Mouse (Mus musculus): ENCODE measurements around the gene Slc18a2. TPM values are rescaled to one million over a fixed set of nuclear protein-coding genes. Genes with fewer than 3 reads are reported as not detected.

Slc18a2 gene
- polyA plus RNA-seq (2012), result not detected in 2 replicates

- no peak for TF ChIP-seq GATA1 (IDR thresholded peaks at IDR 0.05; ENCODE audit: low read length)
These were observed at the start of gene Slc18a2 for GRCm38 (mm10) chr19:59260718-59261442. Gene Slc18a2 (plus strand): TSS chr19:59260896.

GRCm38 (mm10) chr19:59216891-59217290 is 43.8 kb upstream of the Slc18a2 start:
- TF ChIP-seq GATA1 (IDR thresholded peaks at IDR 0.05; ENCODE audit: low read length), result no peak

GRCm38 (mm10) chr19:59218991-59219390 is 41.7 kb upstream of the Slc18a2 start, which contains the start of gene Kcnk18:
Gene Kcnk18 (plus strand): TSS chr19:59219214.
- no peak for TF ChIP-seq GATA1 (IDR thresholded peaks at IDR 0.05; ENCODE audit: low read length)

GRCm38 (mm10) chr19:59221131-59221530 is 39.6 kb upstream of the Slc18a2 start:
- TF ChIP-seq GATA1 (IDR thresholded peaks at IDR 0.05; ENCODE audit: low read length), result no peak

- TF ChIP-seq GATA1 (IDR thresholded peaks at IDR 0.05; ENCODE audit: low read length), result no peak
These were observed 32.3 kb upstream of the Slc18a2 start for GRCm38 (mm10) chr19:59228376-59228775.

GRCm38 (mm10) chr19:59232786-59233185 is 27.9 kb upstream of the Slc18a2 start:
- TF ChIP-seq GATA1 (IDR thresholded peaks at IDR 0.05; ENCODE audit: low read length), result no peak

GRCm38 (mm10) chr19:59235001-59235400 is 25.7 kb upstream of the Slc18a2 start:
- TF ChIP-seq GATA1 (IDR thresholded peaks at IDR 0.05; ENCODE audit: low read length), result no peak

GRCm38 (mm10) chr19:59236046-59236445 is 24.6 kb upstream of the Slc18a2 start:
- no peak for TF ChIP-seq GATA1 (IDR thresholded peaks at IDR 0.05; ENCODE audit: low read length)

- no peak for TF ChIP-seq GATA1 (IDR thresholded peaks at IDR 0.05; ENCODE audit: low read length)
These were observed 22.1 kb upstream of the Slc18a2 start for GRCm38 (mm10) chr19:59238630-59239029.

GRCm38 (mm10) chr19:59239124-59239817 is 21.4 kb upstream of the Slc18a2 start:
- TF ChIP-seq GATA1 (IDR thresholded peaks at IDR 0.05; ENCODE audit: low read length), result no peak

GRCm38 (mm10) chr19:59241987-59242386 is 18.7 kb upstream of the Slc18a2 start:
- TF ChIP-seq GATA1 (IDR thresholded peaks at IDR 0.05; ENCODE audit: low read length), result no peak

GRCm38 (mm10) chr19:59243057-59243456 is 17.6 kb upstream of the Slc18a2 start:
- TF ChIP-seq GATA1 (IDR thresholded peaks at IDR 0.05; ENCODE audit: low read length), result no peak

- no peak for TF ChIP-seq GATA1 (IDR thresholded peaks at IDR 0.05; ENCODE audit: low read length)
These were observed 12.6 kb upstream of the Slc18a2 start for GRCm38 (mm10) chr19:59248144-59248543.

GRCm38 (mm10) chr19:59248553-59249286 is 12.0 kb upstream of the Slc18a2 start:
- no peak for TF ChIP-seq GATA1 (IDR thresholded peaks at IDR 0.05; ENCODE audit: low read length)

GRCm38 (mm10) chr19:59252651-59253050 is 8.0 kb upstream of the Slc18a2 start:
- TF ChIP-seq GATA1 (IDR thresholded peaks at IDR 0.05; ENCODE audit: low read length), result no peak

- TF ChIP-seq GATA1 (IDR thresholded peaks at IDR 0.05; ENCODE audit: low read length), result no peak
These were observed 1.1 kb upstream of the Slc18a2 start for GRCm38 (mm10) chr19:59259633-59260032.

Measured in G1E-ER4 (cell line).